Mouse (Mus musculus) embryo, embryonic 9.5 days (tissue): ENCODE results near the gene Ice1.

Experiments
- DNase-seq: peaks from one replicate; pipeline ENCODE4 v3.0.0-alpha.2; 2017; ENCODE audit errors: extremely low spot score

Gene Ice1

DNA sequence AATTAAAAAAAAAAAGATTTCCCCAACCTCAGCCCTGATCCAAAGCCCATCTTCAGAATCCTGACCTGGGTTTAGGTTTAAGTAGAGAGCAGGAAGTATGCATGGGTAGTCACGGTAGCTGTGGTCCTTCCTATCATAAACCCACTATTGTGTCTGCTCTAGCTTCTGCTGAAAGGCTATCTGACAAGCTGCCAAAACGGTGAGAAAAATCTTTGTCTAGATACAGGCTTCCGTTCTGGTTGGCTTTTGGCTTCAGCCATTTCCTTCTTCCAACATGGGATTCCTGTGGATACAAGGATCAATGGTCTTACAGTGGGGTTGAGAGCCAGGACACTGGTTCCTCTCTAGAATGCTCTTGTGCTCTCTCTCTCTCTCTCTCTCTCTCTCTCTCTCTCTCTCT is 2.2 kb upstream of the Ice1 start:
- no peak for DNase-seq

GRCm38 (mm10) chr13:70637662-70638291 is 343 bp upstream of the Ice1 start:
- DNase-seq = peak; percentile 94

DNA sequence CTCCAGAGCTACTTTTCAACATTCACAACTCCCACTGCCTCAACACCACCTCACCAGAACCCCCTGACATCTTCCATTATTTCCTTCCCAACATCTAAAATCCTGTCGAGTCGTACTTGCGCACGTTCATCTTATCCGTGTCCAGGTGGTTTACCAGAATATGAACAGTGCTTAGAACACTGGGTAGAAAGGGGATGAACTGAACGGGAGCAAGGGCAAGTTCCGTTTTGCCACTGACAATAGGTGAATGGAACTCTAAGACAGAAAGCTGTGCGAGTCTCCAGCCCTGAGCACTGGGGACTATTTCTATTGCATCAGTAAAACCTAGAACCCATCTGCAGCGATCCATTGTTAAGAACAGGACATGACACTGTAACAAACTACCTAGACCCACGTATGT is 728 bp downstream of the Ice1 start:
- DNase-seq = no peak

GRCm38 (mm10) chr13:70635591-70635990 is 1.8 kb downstream of the Ice1 start:
- no peak for DNase-seq

GRCm38 (mm10) chr13:70626416-70626815 is 11.0 kb downstream of the Ice1 start:
- no peak for DNase-seq

- DNase-seq = no peak
Observed at GRCm38 (mm10) chr13:70625665-70626064, 11.8 kb downstream of the Ice1 start.

DNA sequence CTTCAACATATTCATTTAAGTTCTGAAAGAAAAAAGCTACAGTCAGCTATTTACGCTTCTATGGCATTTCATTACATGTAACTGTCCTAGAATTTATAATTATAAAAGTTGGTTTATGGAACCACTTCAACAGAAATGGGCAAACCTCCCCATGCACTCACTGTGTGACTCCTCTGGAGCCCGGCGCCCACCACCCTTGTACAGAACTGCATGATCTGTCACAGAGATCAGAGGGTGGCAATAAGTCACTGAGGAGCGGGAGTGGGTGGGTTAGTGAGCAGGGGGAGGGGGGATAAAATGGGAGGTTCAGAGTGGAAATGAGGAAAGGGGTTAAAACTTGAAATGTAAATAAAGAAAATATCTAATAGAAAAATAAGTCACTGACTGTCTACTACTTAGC is 13.0 kb downstream of the Ice1 start:
- DNase-seq = no peak

DNA sequence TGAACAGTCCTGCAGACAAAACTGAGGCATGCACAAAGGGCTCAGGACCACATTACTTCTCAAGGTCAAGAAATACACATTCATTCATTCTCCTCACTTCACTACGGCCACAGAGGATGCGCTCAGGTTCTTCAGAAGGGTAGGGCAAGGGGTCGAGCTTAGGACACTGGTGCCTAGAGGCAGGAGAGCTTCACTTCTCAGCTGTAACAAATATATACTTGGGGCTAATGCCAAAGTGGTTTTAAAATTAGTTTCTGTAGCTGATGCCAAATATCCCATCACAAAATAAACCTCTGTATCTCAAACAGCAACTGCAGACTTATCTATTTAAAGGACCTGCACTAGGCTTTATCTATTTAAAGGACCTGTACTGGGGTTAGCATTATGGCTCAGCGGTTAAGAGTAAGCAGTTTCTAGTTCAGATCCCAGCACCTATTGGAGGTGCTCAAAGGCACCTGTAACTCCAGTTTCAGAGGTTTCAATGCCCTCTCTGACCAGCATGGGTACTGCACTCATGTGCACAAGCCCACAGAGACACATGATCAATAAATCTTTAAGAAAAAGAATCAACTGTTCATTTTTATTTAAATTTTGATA is 14.9 kb downstream of the Ice1 start:
- no peak for DNase-seq

DNA sequence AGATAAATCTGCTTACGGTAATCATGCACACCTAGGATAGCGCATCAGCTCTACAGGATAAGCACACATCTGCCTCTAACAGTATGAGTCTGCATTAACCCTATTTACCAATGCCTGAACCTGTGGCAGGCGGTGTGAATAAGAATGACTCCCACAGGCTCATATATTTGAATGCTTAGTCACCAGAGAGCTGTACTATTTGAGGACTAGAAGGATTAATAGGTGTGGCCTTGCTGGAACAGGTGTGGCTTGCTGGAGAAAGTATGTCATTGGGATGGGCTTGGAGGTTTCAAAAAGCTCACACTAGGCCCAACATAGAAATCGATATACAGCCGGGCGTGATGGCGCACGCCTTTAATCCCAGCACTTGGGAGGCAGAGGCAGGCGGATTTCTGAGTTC is 15.9 kb downstream of the Ice1 start:
- DNase-seq = no peak

DNA sequence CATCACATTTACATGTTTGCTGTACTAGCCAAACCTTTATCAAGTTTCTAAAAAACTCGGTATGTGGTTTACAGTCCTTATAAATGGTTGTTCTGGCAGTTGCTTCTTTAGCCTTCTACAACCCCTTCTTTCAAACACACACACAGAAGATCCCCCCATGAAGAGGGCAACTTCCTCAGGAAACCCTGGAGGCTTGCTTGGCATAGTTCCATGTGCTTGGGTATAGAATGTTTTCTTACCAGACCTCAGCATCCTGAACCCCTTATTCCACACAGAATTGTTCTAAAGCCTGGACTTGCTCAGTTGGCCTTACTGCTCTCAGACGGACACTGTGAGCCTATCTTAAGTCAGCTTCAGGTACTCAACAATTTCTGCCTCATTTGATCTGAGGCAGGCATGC is 24.6 kb downstream of the Ice1 start:
- no peak for DNase-seq

GRCm38 (mm10) chr13:70610431-70611420 is 26.7 kb downstream of the Ice1 start:
- peak; percentile 51 for DNase-seq

GRCm38 (mm10) chr13:70609632-70610031 is 27.8 kb downstream of the Ice1 start:
- no peak for DNase-seq

- DNase-seq = no peak
Observed at GRCm38 (mm10) chr13:70605366-70605765, 32.1 kb downstream of the Ice1 start.

- no peak for DNase-seq
Observed at GRCm38 (mm10) chr13:70604723-70605122, 32.7 kb downstream of the Ice1 start.

DNA sequence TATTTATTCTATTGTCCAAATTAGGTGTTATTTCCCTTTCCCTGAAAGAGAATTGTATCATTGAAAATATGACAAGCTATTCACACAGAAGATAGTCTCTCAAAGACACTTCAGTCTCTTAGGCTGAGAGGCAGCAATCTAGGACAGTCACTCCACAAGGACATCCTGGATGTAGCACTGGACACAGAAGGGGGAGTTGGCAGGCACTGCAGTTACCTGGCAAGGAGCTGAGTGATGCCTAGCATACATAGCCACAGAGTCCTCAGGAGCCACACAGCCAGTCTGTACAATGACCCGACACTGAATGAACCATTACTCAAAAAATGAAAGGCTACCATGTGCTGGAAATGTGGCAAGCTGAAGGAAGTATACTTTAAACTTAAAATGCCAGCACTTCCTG is 35.9 kb downstream of the Ice1 start:
- DNase-seq = no peak

- no peak for DNase-seq
Observed at GRCm38 (mm10) chr13:70599964-70600619, 37.3 kb downstream of the Ice1 start.

DNA sequence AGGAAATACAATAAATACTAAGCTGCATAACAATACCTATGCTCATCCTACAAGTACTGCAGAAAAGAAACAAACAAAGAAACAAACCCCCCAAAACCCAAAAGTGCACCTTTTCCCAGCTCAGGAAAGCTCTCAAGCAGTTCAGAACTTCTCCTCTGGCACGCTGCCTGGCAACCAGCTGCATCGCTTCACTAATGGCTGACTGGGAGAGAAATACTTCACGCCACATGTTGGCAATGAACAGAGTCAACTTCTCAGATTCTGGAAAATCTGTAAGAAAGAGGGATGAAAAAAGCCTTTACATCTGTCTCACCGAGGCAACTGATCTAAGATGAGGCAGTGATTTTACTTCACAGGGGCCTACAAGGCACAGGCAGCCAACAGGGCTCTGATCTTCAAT is 38.5 kb downstream of the Ice1 start:
- DNase-seq = no peak

DNA sequence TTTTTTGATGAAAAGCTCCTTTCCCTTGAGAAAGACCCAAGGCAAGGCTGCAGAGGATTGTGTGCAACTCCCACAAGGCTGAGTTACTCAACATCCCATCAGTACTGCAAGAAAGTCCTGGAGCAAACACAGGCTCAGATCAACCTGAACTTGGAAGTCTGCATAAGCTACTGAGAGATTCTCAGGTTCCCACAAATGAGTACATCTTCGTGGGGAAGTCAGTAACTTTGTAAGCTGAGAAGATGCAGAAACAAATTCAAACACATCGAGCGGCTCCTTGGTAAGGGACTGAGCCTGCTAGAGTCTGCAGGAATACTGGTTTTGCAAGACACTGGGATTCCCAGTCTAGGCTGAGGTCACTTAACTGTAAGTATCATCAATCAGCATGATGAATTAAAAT is 40.5 kb downstream of the Ice1 start:
- no peak for DNase-seq

GRCm38 (mm10) chr13:70590248-70590762 is 47.1 kb downstream of the Ice1 start:
- DNase-seq = no peak

GRCm38 (mm10) chr13:70586969-70587368 is 50.5 kb downstream of the Ice1 start:
- DNase-seq = peak; percentile 52

- DNase-seq = peak; percentile 41
Observed at GRCm38 (mm10) chr13:70582517-70582916, 54.9 kb downstream of the Ice1 start.

DNA sequence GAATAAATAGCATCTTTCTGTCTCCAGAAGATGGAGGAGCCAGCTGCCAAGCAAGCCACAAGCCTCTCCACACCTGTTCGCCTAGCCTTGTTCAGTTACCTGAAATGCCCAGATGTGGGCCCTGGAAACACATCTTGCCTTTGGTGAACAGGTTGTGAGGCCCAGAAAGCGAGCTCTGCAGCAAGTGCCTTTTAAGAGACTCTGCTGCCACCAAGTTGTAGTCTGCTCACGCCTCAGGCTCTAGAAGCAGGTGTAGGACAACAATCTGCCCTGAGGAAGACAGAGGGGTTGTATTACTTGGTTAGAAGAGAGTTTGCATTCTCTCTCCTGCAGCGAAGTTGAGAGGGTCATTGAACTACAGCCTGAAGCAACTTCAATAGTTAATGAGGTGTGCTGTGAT is 55.9 kb downstream of the Ice1 start:
- no peak for DNase-seq
